Mouse (Mus musculus): ENCODE data around the gene Mta2.
"Not testable (repeated sequence)": the region's sequence is repeated elsewhere in the genome, so short reads cannot be mapped to it uniquely, and the experiment has no call there.

The Mta2 gene

DNA sequence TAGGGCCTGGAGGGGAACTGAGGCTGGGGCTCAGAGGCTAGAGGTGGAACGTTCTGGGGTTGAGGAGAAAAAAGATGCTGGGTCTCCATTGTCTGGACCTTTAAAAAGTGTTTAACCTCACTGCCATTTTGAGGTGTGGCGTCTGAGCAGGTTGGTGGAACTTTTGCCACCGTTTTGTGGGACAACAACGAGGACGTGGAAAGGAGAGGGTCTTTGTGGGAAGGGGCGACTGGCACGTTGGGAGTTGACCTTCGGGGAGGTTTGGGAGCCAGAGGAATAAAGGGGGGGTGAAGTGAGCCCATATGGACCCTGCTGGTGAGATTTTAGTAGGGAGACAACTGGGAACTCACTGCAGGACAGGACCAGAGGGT lies 25.7 kb downstream of the Mta2 start:
- no peak for DNase-seq (ENCODE audit: low spot score)

DNA sequence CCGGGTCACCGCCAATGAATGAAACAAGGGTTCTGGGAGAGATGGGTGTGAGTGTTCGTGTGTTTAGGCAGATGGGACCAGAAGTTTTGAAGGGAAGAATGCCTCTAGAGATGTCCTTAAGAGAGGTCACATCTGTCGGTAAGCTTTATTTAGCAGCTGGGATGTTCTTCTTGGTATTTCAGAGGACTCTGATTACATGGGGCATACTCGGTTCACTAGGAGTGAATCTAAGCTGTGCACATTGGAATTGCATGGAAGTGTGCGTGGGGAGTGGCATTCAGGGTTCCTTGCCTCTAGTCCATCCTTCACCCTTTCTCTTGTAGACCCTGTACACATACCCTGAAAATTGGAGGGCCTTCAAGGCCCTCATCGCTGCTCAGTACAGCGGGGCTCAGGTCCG lies 26.2 kb downstream of the Mta2 start:
- DNase-seq (ENCODE audit: low spot score) = no peak

DNA sequence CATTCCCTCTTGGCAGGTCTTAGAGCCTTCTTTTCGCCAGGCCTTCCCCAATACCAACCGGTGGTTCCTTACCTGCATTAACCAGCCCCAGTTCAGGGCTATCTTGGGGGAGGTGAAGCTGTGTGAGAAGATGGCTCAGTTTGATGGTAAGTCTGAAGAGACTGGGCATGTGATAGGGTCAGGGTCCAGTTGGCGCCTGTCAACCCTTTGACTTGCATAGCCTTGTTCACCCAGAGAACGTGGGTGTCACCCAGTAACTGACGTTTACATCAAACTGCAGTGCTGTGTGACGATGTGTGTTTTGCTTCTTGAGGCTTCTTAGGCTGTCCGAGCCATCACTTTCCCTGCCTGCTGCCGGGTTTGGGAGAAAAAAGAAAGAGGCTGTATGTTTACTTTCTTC lies 30.8 kb downstream of the Mta2 start:
- DNase-seq (ENCODE audit: low spot score) = not testable (repeated sequence)

DNA sequence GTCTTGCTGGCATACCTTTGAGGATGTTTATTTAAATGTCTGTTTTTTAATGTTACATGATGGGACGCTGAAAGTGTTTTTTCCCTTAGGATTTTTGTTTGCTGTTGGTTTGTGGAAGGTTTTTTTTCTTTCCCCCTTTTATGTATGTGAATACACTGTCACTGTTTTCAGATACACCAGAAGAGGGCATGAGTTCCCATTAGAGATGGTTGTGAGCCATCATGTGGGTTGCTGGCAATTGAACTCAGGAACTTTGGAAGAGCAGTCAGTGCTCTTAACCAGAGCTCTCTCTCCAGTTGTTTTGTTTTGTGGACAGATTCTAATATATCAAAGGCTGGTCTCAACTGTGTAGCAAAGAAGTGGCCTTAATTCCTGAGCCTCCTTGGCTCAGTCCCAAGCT lies 33.0 kb downstream of the Mta2 start:
- DNase-seq (ENCODE audit: low spot score) = no peak

DNA sequence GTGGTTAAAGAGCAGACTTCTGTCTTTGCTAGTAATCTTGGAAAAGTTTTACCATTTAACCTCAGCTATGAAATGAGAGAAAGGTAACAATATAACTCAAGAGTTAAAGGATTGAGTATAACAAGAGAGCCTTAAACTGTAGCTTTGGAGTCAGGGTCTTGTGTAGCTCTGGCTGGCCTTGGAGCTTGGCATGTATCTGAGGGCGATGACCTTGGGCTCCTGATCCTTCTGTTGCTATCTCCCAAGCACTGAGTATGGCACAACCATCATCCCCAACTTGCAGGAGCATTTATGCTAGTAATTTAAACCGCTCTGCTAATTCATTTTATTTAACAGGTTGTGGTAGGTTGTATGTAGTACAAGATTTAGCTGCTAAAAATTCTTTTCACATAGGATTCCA lies 33.8 kb downstream of the Mta2 start:
- no peak for DNase-seq (ENCODE audit: low spot score)

DNA sequence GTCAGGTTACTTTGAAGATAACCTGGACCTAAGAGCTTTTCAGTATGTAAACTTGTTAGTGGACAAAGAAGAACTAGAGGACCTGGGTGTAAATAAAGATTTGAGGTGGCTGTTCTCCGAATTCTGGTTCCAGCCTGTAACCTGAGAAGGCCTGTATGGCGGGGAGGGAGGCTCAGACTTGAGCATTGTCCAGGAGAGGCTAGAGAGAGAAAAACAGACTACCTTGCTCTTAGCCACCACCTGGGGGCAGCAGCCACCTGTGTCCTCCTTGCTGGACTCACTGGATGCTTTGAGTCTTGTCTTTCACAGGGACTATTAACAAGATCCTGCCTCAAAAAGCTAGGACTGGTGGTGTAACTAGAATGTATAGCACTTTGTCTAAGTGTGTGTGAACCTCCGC lies 34.9 kb downstream of the Mta2 start:
- DNase-seq (ENCODE audit: low spot score) = peak; percentile 73

DNA sequence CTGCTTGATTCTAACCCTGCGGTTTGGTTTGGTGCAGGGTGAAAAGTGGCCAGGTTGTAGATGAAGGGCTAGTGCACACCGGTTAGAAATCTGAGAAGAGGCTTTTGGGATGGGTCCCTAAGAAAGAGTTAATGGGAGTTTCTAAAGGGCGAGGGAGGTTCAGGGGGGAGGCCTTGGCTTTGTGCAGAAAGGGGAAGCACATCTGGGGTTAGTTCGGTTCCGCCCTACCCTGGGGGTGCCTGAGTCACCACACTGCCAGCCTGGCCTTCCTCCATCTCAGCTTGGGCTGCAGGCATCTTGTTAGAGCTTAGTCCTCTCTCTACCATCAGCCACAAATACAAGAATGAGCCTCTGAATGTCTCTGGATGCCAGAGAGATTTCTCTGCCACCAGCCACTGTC lies 39.1 kb downstream of the Mta2 start:
- DNase-seq (ENCODE audit: low spot score) = peak; percentile 44

DNA sequence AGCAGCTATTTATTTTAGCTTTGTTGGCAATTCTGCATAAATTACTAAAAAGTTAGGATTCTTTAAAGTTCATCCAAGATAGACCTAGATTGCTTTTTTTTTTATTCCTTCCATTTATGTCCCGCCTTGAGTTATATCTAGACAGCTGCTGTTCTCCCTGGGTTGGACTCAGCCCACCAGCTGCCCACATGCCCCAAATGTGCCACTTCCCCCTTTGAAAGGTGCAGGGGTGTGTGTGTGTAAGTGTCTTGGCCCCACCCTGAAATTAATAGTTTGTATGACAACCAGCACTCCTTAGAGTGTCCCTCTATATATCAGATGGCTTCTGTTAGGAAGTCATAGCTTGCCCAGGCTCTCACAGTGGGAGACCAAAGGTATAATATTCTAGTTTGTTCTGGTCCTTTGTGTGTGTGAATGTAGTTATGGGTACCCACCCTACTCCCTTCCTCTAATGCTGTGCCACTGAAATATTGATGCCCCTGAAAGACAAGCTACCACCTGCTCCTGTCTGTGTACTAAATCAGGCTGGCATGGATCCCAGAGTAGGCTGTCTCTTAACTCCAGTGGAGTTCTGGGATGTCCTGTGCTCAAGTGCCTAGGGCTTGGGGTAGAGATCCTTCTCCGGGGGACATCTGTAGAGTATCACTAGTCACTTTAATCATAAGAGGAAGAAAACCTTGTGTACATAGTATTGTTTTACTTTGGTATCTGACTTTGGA lies 39.9 kb downstream of the Mta2 start:
- DNase-seq (ENCODE audit: low spot score) = no peak

DNA sequence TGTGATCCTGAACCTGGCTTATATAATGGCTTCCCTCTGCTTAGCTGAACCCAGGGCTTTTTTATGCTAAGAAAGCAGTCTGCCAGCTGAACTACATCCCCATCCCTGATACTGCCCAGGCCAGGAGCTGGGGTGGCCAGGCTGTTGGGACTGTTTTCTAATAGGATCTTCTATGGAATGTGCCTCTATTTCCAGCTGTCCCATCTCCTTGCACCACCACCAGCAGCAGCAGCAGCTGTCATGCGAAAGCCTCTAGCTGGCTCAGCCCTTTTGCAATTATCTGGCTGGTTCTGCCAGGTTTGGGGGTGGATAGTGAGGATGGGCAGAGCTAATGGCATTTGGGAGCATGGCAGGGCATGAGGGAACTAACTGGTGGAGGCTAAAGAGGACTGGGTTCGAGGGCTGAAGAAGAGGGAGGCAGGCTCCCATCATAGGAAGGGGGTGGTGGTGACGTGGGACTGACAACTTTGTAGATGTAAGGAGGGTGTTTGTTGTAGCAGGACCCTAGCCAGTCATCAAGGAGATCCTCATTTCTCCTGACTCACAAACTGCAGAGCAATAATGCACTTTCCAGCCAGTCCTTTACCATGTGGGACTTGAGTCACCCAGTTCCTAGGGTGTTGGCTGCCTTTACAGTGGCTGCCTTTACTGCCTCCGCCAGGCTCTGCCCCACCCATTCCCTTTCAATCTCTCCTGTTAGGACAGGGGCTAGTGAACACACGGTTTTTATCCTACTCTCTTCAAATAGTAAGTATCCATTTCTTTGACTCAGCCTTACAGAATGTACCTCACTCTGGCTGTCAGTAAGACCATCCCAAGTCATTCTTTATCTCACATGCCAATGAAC lies 40.9 kb downstream of the Mta2 start:
- DNase-seq (ENCODE audit: low spot score) = no peak

DNA sequence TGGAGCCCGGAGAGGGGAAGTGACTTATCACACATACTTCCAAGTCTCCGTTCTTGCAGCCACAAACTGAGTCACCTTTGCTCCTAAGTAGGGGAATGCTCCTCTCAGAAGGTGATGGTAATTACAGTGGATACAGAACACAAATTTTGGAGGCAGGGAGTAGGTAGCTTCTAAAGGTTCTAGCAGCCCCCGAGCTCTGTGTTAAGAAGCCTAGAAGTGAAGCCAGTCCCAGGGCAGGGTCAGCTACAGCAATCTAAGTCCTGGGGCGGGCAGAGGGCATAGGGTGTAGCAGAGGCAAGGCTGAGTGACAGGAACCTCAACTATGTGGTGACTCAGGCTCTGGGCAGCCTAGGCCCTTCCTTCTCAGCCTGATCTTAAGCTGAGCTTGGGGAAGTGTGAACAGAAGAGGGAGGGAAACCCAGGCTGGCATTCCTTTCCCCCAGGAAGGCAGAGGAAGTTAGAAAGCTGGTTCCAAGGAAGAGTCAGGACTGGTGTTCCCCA lies 41.5 kb downstream of the Mta2 start:
- peak; percentile 79 for DNase-seq (ENCODE audit: low spot score)

DNA sequence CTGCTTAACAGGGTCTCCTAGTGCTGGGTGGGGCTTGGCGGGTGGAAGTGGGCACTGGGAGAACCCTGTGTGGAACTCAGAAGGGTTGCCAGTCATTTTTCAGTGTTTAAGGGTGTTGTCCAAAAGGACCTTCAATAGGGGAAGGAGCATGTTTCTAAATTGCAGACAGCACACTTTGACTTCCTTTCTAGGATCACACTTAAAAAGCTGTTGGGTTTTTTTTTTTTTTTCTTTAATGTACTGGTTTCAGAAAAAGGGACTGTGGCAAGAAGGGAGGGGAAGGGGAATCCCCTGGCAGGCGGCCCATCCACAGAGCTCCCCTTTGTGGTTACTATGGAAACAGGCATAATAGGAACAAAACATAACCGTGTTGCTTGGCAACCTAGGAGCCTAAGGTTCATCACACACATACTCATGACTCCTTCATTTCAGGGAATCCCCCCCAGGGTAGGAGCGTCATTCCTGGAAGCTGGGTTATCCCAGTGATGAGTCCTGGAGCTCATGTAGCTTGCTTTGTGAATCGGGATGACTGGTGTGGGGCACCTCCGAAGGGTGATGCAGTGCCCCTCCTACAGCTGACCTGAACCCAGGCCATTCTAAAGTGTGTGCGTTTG lies 42.7 kb downstream of the Mta2 start:
- peak; percentile 93 for DNase-seq (ENCODE audit: low spot score)

DNA sequence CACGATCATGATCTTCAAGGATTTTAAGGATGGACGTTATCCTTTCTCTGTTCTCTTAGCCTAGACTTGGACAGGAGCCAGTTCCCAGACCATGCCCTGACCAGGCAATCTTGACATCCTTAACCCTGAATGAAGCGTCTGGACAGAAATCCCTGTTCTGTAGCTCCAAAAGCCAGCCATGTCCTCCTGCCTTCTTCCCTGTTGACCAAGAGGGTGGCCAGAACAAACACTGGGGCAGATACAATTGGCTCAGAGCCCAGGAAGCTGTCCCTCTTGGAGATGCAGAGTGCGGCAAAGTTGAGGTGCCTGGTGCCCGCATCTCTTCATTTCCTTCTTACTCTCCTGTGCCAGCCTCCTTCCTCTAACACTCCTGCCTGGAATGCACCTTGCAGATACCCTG lies 44.2 kb downstream of the Mta2 start:
- DNase-seq (ENCODE audit: low spot score) = no peak

DNA sequence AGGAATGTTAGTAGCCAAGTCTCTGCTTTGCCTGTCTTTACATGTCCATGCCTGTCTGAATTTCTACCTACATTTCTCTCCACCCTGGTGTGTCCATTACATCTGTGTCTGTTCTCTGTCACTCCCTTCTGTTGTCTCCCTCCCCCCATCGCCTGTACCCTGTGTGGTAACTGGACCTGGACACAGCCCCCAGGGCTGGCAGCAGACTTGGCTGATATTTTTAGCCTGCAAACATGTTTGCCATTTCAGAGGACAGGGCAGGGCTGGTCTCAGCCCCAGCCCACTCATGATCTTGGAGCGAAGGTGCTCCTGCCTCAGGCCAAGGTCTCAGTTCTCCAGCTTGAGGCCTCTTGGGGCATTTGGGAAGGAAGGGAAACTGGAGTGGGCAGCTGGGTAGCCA lies 46.1 kb downstream of the Mta2 start:
- no peak for DNase-seq (ENCODE audit: low spot score)

DNA sequence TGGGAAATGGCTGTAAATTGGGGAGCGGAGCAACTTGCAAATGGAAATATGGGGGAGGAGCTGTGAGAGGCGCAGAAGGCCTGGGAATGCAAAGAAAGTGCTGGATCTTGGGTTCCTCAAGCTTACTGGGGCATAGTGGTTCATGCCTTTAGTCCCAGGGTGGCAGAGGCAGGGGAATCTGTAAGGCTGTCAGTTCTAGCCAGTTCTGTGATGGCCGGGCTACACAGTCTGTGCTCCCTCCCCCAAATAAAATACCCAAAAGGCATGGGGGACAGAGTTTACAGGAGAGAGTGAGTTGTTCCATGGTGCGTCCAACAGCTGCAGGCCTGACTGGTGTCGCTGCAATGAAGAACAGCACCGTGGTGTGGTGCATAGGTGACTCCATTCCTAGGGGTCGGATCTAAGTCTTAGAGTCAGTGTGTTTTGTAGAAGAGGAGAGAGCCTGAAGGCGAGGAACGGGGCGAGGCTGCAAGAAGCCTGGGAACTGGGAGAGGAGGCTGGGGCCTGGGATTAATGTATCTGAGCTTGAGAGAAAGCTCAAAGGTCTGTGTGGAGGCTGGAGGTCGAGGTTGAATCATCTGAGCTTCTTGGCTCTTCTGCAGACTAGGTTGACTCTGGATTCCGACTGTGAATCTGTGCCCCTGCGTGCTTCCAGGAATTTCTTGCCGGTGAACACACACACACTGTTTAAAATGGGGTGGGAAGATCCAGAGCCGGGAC lies 46.8 kb downstream of the Mta2 start:
- no peak for DNase-seq (ENCODE audit: low spot score)

DNA sequence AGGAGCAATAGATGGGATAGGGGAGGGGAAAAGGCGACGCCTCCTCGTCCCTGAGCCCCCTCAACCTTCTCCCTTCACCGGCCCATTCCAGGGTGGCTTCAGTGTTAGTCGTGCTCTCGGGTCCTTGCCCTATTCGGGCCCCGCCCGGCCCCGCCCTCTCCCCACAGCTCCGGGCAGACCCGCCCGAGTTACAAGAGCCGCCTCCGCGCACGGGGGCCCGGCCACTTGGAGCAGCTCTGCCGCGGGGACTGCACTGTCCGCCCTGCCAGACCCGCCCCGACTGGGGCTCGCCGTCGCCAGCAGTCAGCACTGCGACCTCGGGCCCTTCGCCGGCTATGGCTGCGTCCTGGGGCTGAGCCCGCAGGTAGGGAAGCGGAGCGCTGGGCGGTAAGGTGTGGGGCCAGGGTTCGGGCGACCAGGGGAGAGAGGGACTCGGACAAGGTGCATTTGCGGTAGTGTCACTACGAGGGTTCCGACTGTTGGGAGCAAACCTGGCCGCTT lies 47.4 kb downstream of the Mta2 start, which contains the start of gene Ahnak:
Gene Ahnak (plus strand): TSS at position 219 of the 501 bp plus-strand sequence.
- peak; percentile 86 for DNase-seq (ENCODE audit: low spot score)

DNA sequence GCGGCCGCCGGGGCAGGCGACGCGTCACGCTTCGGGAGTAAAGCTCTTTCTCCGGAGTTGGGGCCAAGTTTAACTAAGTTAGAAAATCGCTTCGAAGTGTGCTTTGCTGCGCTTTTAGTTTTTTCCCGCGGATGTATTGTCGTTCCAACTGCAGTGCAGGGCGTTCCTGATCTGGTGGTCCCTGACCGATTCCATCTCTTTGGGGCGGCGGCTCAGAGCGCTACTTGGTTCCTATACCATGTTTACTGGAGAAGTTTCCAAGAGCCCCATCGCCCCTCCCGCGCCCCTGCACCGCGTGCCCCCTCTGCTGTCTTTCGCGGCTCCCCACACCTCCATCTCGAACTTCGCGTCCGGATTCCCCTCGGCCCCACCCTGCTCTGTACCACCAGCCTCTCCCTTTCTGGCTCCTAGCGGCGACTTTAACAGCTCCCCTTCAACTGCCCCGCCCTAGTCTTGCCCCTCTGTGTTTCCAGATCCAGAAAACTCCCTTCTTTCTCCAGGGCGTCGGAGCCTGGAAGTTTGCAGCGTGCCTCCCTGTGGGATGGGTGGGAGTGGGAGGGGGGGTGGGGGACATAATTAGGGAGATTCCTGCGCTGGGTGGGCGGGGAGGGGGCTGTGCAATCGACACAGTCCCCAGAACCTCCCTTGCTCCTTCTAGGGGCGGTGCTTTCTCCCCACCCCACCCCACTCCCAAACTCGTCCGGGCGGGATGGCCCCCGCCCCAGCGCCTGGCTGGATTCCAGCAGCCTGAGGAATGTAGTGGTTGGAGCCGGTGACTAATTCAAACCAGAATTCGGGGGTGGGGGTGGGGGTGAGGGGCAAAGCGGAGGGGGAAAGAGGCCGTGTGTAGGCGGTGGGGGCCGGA lies 48.1 kb downstream of the Mta2 start:
- DNase-seq (ENCODE audit: low spot score) = peak; percentile 89

DNA sequence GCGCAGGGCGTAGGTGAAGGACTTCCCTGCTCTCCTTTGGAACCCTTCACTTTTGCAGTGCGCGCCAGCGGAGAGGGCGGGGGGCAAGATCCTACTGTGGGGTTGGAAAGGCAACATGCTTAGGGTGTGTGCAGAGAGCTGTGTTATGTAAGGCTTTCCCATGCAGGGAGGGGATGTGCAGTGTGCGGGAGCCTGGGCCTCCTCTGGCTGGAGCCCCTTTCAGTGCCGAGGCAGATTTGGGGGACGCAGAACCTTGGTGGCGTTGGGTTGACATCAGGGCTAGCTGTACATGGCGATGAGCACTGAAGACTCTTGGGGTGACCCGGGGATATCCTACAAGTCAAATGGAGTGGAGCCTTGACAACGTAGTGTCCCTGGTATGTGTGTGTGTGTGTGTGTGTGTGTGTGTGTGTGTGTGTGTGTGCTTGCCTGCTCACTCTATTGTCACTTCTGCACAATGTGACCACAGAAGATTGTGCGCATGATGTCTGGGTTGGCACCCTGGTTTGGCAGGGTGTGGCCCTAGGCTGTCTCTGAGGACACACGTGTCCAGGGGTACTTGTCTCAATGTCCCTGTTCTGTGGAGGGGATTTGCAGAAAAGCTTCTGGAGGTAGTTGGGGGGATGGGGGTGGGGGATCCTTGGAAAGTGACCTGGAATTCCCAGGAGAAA lies 48.9 kb downstream of the Mta2 start:
- DNase-seq (ENCODE audit: low spot score) = peak; percentile 47

DNA sequence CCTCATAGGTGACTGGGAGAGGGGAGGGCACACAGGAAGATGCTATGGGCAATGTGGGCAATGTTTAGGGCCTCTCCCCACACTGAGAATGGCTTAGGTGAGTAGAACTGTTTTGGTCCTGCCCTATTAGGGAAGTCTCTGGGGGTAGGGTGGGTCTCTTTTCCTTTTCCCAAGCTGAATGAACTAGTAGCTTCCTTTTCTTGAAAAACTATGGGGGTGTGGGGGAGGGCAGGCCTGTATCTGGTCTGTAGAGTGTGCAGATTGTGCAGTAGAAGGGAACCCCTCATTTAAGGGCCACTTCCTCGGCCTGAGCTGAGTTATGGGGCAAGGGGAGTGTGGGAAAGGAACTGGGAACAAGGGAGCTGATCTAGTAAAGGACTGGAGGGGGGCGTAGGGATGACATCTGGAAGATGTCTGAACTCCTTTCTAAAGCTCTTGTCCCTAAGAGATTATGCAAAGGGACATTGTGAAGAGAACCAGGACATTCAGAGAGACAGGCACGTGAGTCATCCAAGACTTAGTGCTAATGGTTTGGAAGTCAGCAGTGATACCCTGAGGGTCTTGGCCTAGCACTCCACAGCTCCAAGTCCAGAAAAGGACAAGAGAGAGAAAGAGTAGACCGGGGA lies 49.7 kb downstream of the Mta2 start:
- DNase-seq (ENCODE audit: low spot score) = no peak

DNA sequence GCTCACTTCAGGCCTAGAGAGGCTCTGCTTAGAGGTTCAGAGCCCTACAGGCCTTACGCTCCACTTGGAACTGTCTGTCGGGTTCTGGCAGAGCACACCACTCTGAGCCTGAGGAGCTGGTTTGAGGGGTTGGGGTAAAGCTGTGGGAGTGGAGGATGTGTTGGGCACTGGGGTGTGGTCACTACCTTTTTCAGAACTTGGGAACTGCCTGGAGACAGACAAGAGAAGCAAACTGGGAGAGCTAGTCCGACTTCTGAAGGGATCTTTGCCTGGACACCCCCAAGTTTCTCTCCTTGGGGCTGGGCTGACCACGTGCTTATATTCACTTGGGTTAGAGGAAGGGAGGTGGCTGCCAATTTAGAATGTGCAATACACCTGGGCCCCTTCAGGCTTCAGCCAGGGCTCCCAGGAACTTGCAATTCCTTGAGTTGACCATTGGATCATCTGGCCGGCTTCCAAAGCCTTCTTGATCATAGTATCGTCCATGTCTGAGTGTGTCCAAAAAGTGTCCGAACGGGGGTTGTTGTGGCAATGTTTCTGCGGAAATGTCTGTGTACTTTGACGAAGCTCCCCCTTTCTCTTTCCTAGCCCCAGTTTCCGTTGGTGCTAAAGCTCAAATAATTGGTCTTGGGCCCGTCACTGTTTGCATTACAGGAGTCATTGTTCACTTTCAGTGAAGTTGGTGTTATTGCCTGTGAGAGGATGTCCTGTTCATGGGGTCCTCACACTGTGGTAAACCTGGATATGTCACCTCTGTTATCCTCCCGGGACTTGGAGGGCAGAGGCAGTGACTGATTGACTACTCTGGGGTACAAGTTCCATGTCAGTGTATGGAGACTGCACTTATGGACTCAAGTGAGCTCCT lies 50.4 kb downstream of the Mta2 start:
- DNase-seq (ENCODE audit: low spot score) = peak; percentile 36

All from lung, postnatal 25 days (tissue).